27 mouse cellular contexts compared by ENCODE assay signal in the genomic region with DNA sequence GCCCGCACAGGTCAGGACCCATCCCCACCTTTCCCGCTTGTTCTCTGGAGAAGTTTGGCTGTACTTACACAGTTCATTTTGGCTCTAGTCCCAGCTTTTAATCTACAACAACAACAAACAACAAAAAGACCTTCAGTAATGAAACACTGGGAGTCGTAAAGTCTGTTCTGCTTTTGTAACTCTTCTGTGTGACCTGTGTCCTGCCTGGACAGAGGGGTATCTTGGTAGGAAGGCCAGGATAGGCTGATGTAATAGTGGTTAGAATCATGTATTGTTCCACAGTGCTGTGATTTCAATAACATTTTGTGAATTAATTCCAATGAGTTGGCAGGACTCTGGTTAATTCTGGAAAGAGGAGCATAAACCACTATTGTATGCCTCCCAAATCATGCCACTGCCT.
DNase-seq lines count a peak whose midpoint lies in the region; ATAC-seq lines count a peak whose summit lies in the region.
"Had no signal": no experiment of that assay in that cellular context is flagged by ENCODE, and none has a peak within 500 bp of the region (broad histone marks: within the 10 kb centered on the region; RNA-seq: fewer than 3 reads in every experiment).

No protein-coding gene starts in this region.

- intact Hi-C loops in heart, postnatal 14 days (cut with DNase I), result no loop called here

- DNase-seq in heart, adult 11 months, result peak; percentile 19
- DNase-seq in heart, postnatal 14 days, result no peak
- no peak for DNase-seq in liver
- peak; percentile 47 for DNase-seq in Muller cell, postnatal 12 days (ENCODE audit: inconsistent ontology term)
- peak; percentile 3 for DNase-seq in gonadal fat pad, adult 2 months (ENCODE audit: low read depth)
- DNase-seq: adrenal gland, postnatal 36 days; gastrocnemius, postnatal 14 days; heart, adult 18-20 months; heart, postnatal 4 days; kidney, postnatal 4 days; left cerebral cortex, postnatal 4 days; lung, adult 2 months; lung, postnatal 14 days; right cerebral cortex, adult 18-20 months; thymus, adult 18-20 months; thymus, postnatal 25 days had no signal

- ATAC-seq in liver, embryonic 16.5 days (ENCODE audit: low read depth), result peak; percentile 50; the same call in 1 of the 2 replicates
- no peak for ATAC-seq in hindbrain, embryonic 16.5 days
- ATAC-seq: forebrain, embryonic 13.5 days; intestine, postnatal 0 days; Patski had no signal

- no peaks in the 10 kb centered on the region for H3K4me1 ChIP-seq in liver, embryonic 16.5 days (ENCODE audit: control insufficient read depth, low read depth, low read length)
- no peaks in the 10 kb centered on the region for H3K4me1 ChIP-seq in hindbrain, embryonic 16.5 days (ENCODE audit: control insufficient read depth, insufficient read depth, low read depth, low read length)
- H3K4me1 ChIP-seq: neural tube, embryonic 12.5 days had no signal

- WGBS in liver, embryonic 16.5 days (ENCODE audit: insufficient replicate concordance), result 59% methylated on average over 3 of the region's 3 CpGs
- WGBS in hindbrain, embryonic 16.5 days, result 47% methylated on average over 3 of the region's 3 CpGs

- no peak overlapping the region for H3K27ac ChIP-seq in liver, embryonic 16.5 days (ENCODE audit: low read length)
- no peak overlapping the region for H3K27ac ChIP-seq in hindbrain, embryonic 16.5 days (ENCODE audit: low read depth, low read length)
- H3K27ac ChIP-seq: forebrain, embryonic 13.5 days; hindbrain, embryonic 13.5 days; neural tube, embryonic 12.5 days; stomach, postnatal 0 days had no signal

- H3K27me3 ChIP-seq in liver, embryonic 16.5 days (ENCODE audit: control insufficient read depth, insufficient read depth, low read depth, low read length), result no peaks in the 10 kb centered on the region
- no peaks in the 10 kb centered on the region for H3K27me3 ChIP-seq in hindbrain, embryonic 16.5 days (replicated peaks; ENCODE audit: control insufficient read depth, insufficient read depth, low read length)
- H3K27me3 ChIP-seq: neural tube, embryonic 12.5 days had no signal

- H3K9ac ChIP-seq in liver, embryonic 16.5 days (ENCODE audit: low read depth, low read length), result no peak overlapping the region
- H3K9ac ChIP-seq in hindbrain, embryonic 16.5 days (ENCODE audit: low read depth, low read length), result no peak overlapping the region
- H3K9ac ChIP-seq: forebrain, embryonic 13.5 days; hindbrain, embryonic 13.5 days; neural tube, embryonic 12.5 days had no signal

- no peak overlapping the region for H3K4me2 ChIP-seq in liver, embryonic 16.5 days (ENCODE audit: low read depth, low read length)
- H3K4me2 ChIP-seq in hindbrain, embryonic 16.5 days (ENCODE audit: low read length), result no peak overlapping the region
- H3K4me2 ChIP-seq: forebrain, embryonic 13.5 days; heart, embryonic 11.5 days; hindbrain, embryonic 13.5 days; neural tube, embryonic 12.5 days had no signal

- H3K36me3 ChIP-seq in liver, embryonic 16.5 days (ENCODE audit: control insufficient read depth, insufficient read depth), result no peaks in the 10 kb centered on the region
- H3K36me3 ChIP-seq in hindbrain, embryonic 16.5 days (ENCODE audit: control insufficient read depth, insufficient read depth, low read length), result no peaks in the 10 kb centered on the region
- H3K36me3 ChIP-seq: G1E; hindbrain, embryonic 13.5 days; neural tube, embryonic 12.5 days had no signal

- no peaks in the 10 kb centered on the region for H3K9me3 ChIP-seq in liver, embryonic 16.5 days (replicated peaks; ENCODE audit: control insufficient read depth, low read length)
- H3K9me3 ChIP-seq in hindbrain, embryonic 16.5 days (ENCODE audit: control insufficient read depth, low read length), result no peaks in the 10 kb centered on the region
- H3K9me3 ChIP-seq: forebrain, embryonic 13.5 days; hindbrain, embryonic 13.5 days; neural tube, embryonic 12.5 days had no signal

- no peak overlapping the region for H3K4me3 ChIP-seq in liver, embryonic 16.5 days (ENCODE audit: low read depth, low read length)
- no peak overlapping the region for H3K4me3 ChIP-seq in hindbrain, embryonic 16.5 days (ENCODE audit: low read length)
- H3K4me3 ChIP-seq: forebrain, embryonic 13.5 days; hindbrain, embryonic 13.5 days; myocyte; neural tube, embryonic 12.5 days had no signal

Comparison
In these comparisons a context has a peak if more than half of its experiments do, and no peak if none do; other contexts are left out.
1. DNase-seq: peak in heart, adult 11 months (single experiment), Muller cell, postnatal 12 days (single experiment) and gonadal fat pad, adult 2 months (single experiment); none in heart, postnatal 14 days (0 of 2) and liver (single experiment).